Mouse (Mus musculus) central nervous system, embryonic 14 days (tissue): ENCODE results near the gene Phxr2. TPM values are rescaled to one million over a fixed set of nuclear protein-coding genes. Genes with fewer than 3 reads are reported as not detected.

ENCODE experiments used
- polyA plus RNA-seq: library from polyadenylated mRNA; depleted of rRNA; stranded (reverse); fragments of >200 nt; gene quantifications from 2 replicates; pipeline ENCODE4 v1.2.3, GENCODE M21; 2012; rRNA removed

Gene Phxr2
- polyA plus RNA-seq = not detected in 2 replicates

GRCm38 (mm10) chr10:99126225-99126624 is at the start of gene Phxr2:
Gene Phxr2, minus strand, starts transcription at chr10:99126325.

GRCm38 (mm10) chr10:99107964-99108363 is 18.2 kb downstream of the Phxr2 start, which contains the start of gene Galnt4:
Gene Galnt4, plus strand, starts transcription at chr10:99108159.

GRCm38 (mm10) chr10:99106703-99107631 is 19.2 kb downstream of the Phxr2 start, which contains the start of gene Poc1b:
Gene Poc1b, plus strand, starts transcription at chr10:99107036.

Other genes with a start within 250 kb of the Phxr2 start
- 65.6 and 69.6 TPM in 2 replicates for gene Atp2b1, start 211.9 kb downstream of the Phxr2 start, polyA plus RNA-seq
- gene Poc1b, start 19.3 kb downstream of the Phxr2 start, polyA plus RNA-seq = 25.7 and 33.2 TPM in 2 replicates
- gene Galnt4, start 18.2 kb downstream of the Phxr2 start, polyA plus RNA-seq = 1.6 and 2.0 TPM in 2 replicates
- 26.5 and 33.4 TPM in 2 replicates for gene Dusp6, start 136.9 kb upstream of the Phxr2 start, polyA plus RNA-seq